Mouse (Mus musculus): ENCODE measurements at regions not wholly inside any gene's neighbourhood (a gene's known extent, or its start where the extent isn't known, plus 50 kb on each side); places are given as distances from the start of the nearest gene placed in this dataset.

- TF ChIP-seq POLR2A (IDR thresholded peaks at IDR 0.05; ENCODE audit: extremely low read depth, insufficient read depth, low read length) (no peak), CTCF (IDR thresholded peaks at IDR 0.05; ENCODE audit: extremely low read depth, insufficient read depth, low read length) (no peak)
These were observed 67.6 kb downstream of the Bmp15 start for GRCm38 (mm10) chrX:6252873-6253272.
